Mouse (Mus musculus): Measurements from ENCODE around the gene Cdc40.

GRCm38 (mm10) chr10:40816471-40816870 is 66.6 kb downstream of the Cdc40 start:
- TF ChIP-seq TAL1 (IDR thresholded peaks at IDR 0.05; ENCODE audit: low read length) (no peak), GATA1 (IDR thresholded peaks at IDR 0.05; ENCODE audit: low read length) (no peak)

Data from erythroblast, embryonic 14.5 days (primary cell).